ENCODE assay signal across 20 mouse cellular contexts in the genomic region with DNA sequence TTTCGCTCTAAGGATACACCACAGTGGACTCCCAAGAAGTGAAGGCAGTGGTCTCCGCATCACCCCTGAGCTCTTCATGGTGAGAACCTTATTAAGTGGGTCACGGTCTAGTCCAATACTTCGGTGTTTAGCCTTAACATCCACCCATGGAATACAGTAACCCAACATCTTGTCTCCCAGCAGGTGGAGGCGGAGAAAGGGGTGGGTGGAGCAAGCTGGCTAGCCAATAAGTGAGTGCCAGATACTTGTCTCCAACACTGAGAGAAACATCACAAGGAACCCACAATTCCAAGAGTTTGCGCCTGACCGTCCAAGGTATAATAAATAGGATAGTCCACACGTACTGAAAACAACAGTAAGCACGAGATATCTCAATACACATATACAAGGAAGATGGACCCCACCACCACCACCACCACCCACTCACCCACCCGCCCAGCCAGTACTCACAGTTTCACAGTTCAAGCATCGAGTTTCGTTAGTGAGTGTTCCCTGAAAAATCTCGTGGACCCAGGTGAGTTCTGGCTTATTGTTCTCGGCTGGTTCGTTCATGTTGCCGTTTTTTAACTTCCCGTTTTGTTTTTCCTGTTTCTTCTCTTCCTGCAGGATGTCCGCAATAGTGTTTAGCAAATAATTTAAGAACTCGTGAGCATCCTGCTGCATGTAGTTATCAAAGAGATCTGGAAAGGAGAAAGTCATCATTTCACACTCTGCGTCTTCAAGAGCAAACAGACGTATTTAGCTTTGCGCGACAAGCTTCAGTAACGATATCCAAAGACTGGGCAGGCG. TPM values are rescaled to one million over a fixed set of nuclear protein-coding genes. Genes with fewer than 3 reads are reported as not detected.
DNase-seq lines count a peak whose midpoint lies in the region; ATAC-seq lines count a peak whose summit lies in the region.
"Had no signal": no experiment of that assay in that cellular context is flagged by ENCODE, and none has a peak within 500 bp of the region (broad histone marks: within the 10 kb centered on the region; RNA-seq: fewer than 3 reads in every experiment).

No protein-coding gene starts in this region.

- H3K4me2 ChIP-seq in kidney, embryonic 16.5 days (replicated peaks; ENCODE audit: low read depth, low read length) = no peak overlapping the region
- no peak overlapping the region for H3K4me2 ChIP-seq in midbrain, embryonic 11.5 days
- H3K4me2 ChIP-seq: embryonic facial prominence, embryonic 15.5 days; heart, embryonic 12.5 days; hindbrain, embryonic 15.5 days had no signal

- H3K4me3 ChIP-seq in kidney, embryonic 16.5 days (ENCODE audit: low read length) = no peak overlapping the region
- no peak overlapping the region for H3K4me3 ChIP-seq in midbrain, embryonic 11.5 days (ENCODE audit: low read depth, low read length)
- no peak overlapping the region for H3K4me3 ChIP-seq in midbrain, embryonic 10.5 days
- H3K4me3 ChIP-seq: embryonic facial prominence, embryonic 15.5 days; erythroblast, embryonic 14.5 days; forebrain, embryonic 10.5 days; heart, embryonic 12.5 days; hindbrain, embryonic 15.5 days had no signal

- no peaks in the 10 kb centered on the region for H3K9me3 ChIP-seq in kidney, embryonic 16.5 days (ENCODE audit: low read length)
- no peaks in the 10 kb centered on the region for H3K9me3 ChIP-seq in midbrain, embryonic 11.5 days (ENCODE audit: control insufficient read depth, low read length)
- no peaks in the 10 kb centered on the region for H3K9me3 ChIP-seq in midbrain, embryonic 10.5 days (replicated peaks)
- H3K9me3 ChIP-seq: embryonic facial prominence, embryonic 15.5 days; forebrain, embryonic 10.5 days; heart, embryonic 12.5 days; hindbrain, embryonic 15.5 days had no signal

- no peak for DNase-seq in kidney, adult 9 months
- peak; percentile 73 for DNase-seq in midbrain, embryonic 11.5 days (ENCODE audit: low spot score, missing footprints)
- no peak for DNase-seq in midbrain, embryonic 10.5 days (ENCODE audit: low spot score)
- DNase-seq in right cerebral cortex, postnatal 10 days (ENCODE audit: low spot score in 2 of 2) = no peak
- DNase-seq in right cerebral cortex, adult 18-20 months = no peak
- DNase-seq: adrenal gland, adult 8-10 months; cerebellum, adult 11 months; cerebellum, adult 8-10 months; cerebellum, postnatal 14 days; embryo, embryonic 11 days; gastrocnemius, postnatal 10 days; heart, postnatal 36 days had no signal

- 0 out of 2 replicates have a peak, but pooled peaks cover 6% of the 10 kb centered on the region for H3K4me1 ChIP-seq in kidney, embryonic 16.5 days (ENCODE audit: insufficient read depth, low read length)
- no peaks in the 10 kb centered on the region for H3K4me1 ChIP-seq in midbrain, embryonic 11.5 days (ENCODE audit: control insufficient read depth, insufficient read depth, low read length)
- 0 out of 2 replicates have a peak, but pooled peaks cover 3% of the 10 kb centered on the region for H3K4me1 ChIP-seq in midbrain, embryonic 10.5 days
- H3K4me1 ChIP-seq: embryonic facial prominence, embryonic 15.5 days; forebrain, embryonic 10.5 days; hindbrain, embryonic 15.5 days had no signal

- no peaks in the 10 kb centered on the region for H3K27me3 ChIP-seq in kidney, embryonic 16.5 days (ENCODE audit: insufficient read depth, low read length)
- H3K27me3 ChIP-seq in midbrain, embryonic 11.5 days (ENCODE audit: control insufficient read depth, insufficient read depth, low read length) = no peaks in the 10 kb centered on the region
- no peaks in the 10 kb centered on the region for H3K27me3 ChIP-seq in midbrain, embryonic 10.5 days (ENCODE audit: low read depth, poor library complexity, severe bottlenecking)
- H3K27me3 ChIP-seq: embryonic facial prominence, embryonic 15.5 days; heart, embryonic 12.5 days; hindbrain, embryonic 15.5 days had no signal

- 91% methylated on average over 25 of the region's 25 CpGs for WGBS in kidney, embryonic 16.5 days
- 93% methylated on average over 25 of the region's 25 CpGs for WGBS in midbrain, embryonic 11.5 days
- WGBS in midbrain, embryonic 10.5 days = 96% methylated on average over 25 of the region's 25 CpGs

- H3K27ac ChIP-seq in kidney, embryonic 16.5 days (ENCODE audit: low read length) = peak overlapping the region; percentile 53; the same call in 1 of the 2 replicates
- no peak overlapping the region for H3K27ac ChIP-seq in midbrain, embryonic 11.5 days (ENCODE audit: low read depth, low read length)
- H3K27ac ChIP-seq in midbrain, embryonic 10.5 days (replicated peaks) = no peak overlapping the region
- H3K27ac ChIP-seq: embryonic facial prominence, embryonic 15.5 days; forebrain, embryonic 10.5 days; hindbrain, embryonic 15.5 days had no signal

- no peak for ATAC-seq in kidney, embryonic 16.5 days (ENCODE audit: low FRiP score, low TSS enrichment)
- ATAC-seq in midbrain, embryonic 11.5 days (ENCODE audit: low FRiP score) = no peak
- ATAC-seq in granulocyte monocyte progenitor cell, adult 5-6 weeks (replicated peaks; ENCODE audit: poor library complexity, severe bottlenecking) = 0 out of 2 replicates have a peak, but pooled peaks have one; percentile 7
- ATAC-seq: forebrain, embryonic 14.5 days had no signal

- no peak overlapping the region for H3K9ac ChIP-seq in kidney, embryonic 16.5 days (replicated peaks; ENCODE audit: low read length)
- no peak overlapping the region for H3K9ac ChIP-seq in midbrain, embryonic 11.5 days (ENCODE audit: low read length)
- H3K9ac ChIP-seq: embryonic facial prominence, embryonic 15.5 days; heart, embryonic 12.5 days; hindbrain, embryonic 15.5 days had no signal

- peaks cover 26% of the 10 kb centered on the region for H3K36me3 ChIP-seq in kidney, embryonic 16.5 days (ENCODE audit: insufficient read depth, low read length)
- H3K36me3 ChIP-seq in midbrain, embryonic 11.5 days (ENCODE audit: control insufficient read depth, insufficient read depth, low read length) = no peaks in the 10 kb centered on the region
- H3K36me3 ChIP-seq in midbrain, embryonic 10.5 days = peaks cover 35% of the 10 kb centered on the region

RNA-seq across cellular contexts. Expression of a gene that starts 39.3 kb away (rescaled TPM):
- polyA plus RNA-seq in kidney, embryonic 16.5 days (2015; fragmentation: Nextera tagmentation; extraction: Ambion mirVana) = 27.3 and 30.4 TPM in 2 replicates
- polyA plus RNA-seq in midbrain, embryonic 11.5 days (2014; fragmentation: Nextera tagmentation; extraction: Ambion mirVana) = 35.6 and 38.1 TPM in 2 replicates
- polyA plus RNA-seq in midbrain, embryonic 10.5 days (2016; fragmentation: Nextera tagmentation; extraction: Ambion mirVana) = 29.7 and 30.1 TPM in 2 replicates
- total RNA-seq in granulocyte monocyte progenitor cell, adult 5-6 weeks (2014; fragmentation: Nextera tagmentation) = 8.4 and 11.9 TPM in 2 replicates
- 10.9 and 26.9 TPM in 2 replicates for total RNA-seq in granulocyte monocyte progenitor cell, adult 5-6 weeks (2017)
